Mouse (Mus musculus): ENCODE results near the gene Ccdc65. TPM values are rescaled to one million over a fixed set of nuclear protein-coding genes. Genes with fewer than 3 reads are reported as not detected.
"Not testable (repeated sequence)": the region's sequence is repeated elsewhere in the genome, so short reads cannot be mapped to it uniquely, and the experiment has no call there.

Gene Ccdc65
- polyA plus RNA-seq, 1 experiment from 2014 or later = 2.4 TPM

DNA sequence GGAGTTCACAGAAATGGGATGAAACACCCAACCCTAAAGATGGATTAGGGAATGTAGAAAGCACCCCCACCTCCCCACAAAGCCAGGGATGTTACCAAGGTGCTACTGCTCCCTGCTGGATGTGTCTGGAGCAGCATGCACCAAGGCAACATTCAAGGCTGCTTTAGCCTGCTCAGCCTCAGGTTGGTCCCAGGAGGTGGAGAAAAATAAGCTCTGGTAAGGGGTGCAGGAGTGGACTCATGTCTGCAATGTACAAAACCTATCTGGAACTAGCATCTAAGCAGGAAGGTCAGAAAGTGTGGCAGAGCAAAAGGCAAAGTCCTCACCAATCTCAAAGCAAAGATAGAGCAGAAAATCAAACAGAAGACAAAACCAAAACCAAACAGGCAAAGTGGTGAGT, 29.9 kb downstream of the Ccdc65 start:
- no peaks in the 10 kb centered on the region for H3K27me3 ChIP-seq (ENCODE audit: control insufficient read depth, insufficient read depth, low read length)
- ATAC-seq (ENCODE audit: low FRiP score) = no peak
- no peak overlapping the region for H3K9ac ChIP-seq (ENCODE audit: low read depth, low read length)
- no peak overlapping the region; the same call in 1 of the 2 replicates for H3K27ac ChIP-seq (ENCODE audit: low read depth, low read length)
- H3K36me3 ChIP-seq (ENCODE audit: control insufficient read depth, insufficient read depth, low read length) = 0 out of 2 replicates have a peak, but pooled peaks cover 6% of the 10 kb centered on the region
- no peaks in the 10 kb centered on the region for H3K4me1 ChIP-seq (replicated peaks; ENCODE audit: control insufficient read depth, insufficient read depth, low read length)
- no peaks in the 10 kb centered on the region for H3K9me3 ChIP-seq (ENCODE audit: control insufficient read depth, low read length)
- H3K4me2 ChIP-seq (replicated peaks; ENCODE audit: low read depth, low read length) = no peak overlapping the region
- no peak for DNase-seq (ENCODE audit: low spot score)
- H3K4me3 ChIP-seq (ENCODE audit: low read depth, low read length) = no peak overlapping the region

DNA sequence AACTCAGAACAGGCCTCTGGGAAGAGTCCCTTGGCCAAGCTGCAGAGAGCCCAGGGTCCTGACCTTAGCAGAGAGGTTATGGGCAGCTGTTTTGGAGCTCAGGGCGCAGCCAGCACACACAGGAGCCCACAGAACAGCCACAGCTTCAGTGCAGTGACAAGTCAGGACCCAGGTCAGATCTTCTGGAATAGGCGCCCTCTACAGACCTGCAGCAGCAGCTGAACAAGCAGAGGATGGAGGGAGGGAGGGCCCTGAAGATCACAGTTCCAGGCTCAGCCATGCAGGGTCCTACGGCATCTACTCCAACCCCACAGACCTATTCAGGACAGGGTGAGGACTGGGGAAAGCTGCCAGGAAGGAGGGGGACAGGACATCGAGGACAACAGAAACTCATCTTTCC, 30.8 kb downstream of the Ccdc65 start:
- DNase-seq (ENCODE audit: low spot score) = no peak
- no peak for ATAC-seq (ENCODE audit: low FRiP score)
- 63% methylated on average over 4 of the region's 4 CpGs for WGBS
- no peaks in the 10 kb centered on the region for H3K9me3 ChIP-seq (ENCODE audit: control insufficient read depth, low read length)
- no peak overlapping the region for H3K9ac ChIP-seq (ENCODE audit: low read depth, low read length)
- 0 out of 2 replicates have a peak, but pooled peaks cover 6% of the 10 kb centered on the region for H3K36me3 ChIP-seq (ENCODE audit: control insufficient read depth, insufficient read depth, low read length)
- no peak overlapping the region for H3K4me3 ChIP-seq (ENCODE audit: low read depth, low read length)
- H3K27ac ChIP-seq (ENCODE audit: low read depth, low read length) = no peak overlapping the region
- no peaks in the 10 kb centered on the region for H3K27me3 ChIP-seq (ENCODE audit: control insufficient read depth, insufficient read depth, low read length)
- H3K4me1 ChIP-seq (replicated peaks; ENCODE audit: control insufficient read depth, insufficient read depth, low read length) = no peaks in the 10 kb centered on the region
- H3K4me2 ChIP-seq (replicated peaks; ENCODE audit: low read depth, low read length) = no peak overlapping the region

DNA sequence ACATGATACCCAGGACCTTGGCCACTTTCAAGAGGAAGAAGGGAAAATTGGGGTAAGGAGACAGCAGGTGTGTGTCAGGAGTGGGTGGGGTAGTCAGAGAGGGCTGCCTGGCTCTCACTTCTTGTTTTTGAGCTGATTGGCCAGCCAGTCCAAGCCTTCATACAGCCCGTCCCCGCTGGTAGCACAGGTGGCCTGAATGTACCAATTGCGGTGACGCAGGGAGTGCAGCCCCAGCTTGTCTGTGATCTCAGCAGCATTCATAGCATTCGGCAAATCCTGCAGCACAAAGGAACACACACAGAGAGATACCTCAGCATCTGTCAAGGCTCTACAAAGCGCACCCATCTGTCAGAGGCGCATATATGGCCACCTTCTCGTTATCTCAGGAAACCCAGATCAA, 32.2 kb downstream of the Ccdc65 start:
- H3K36me3 ChIP-seq (ENCODE audit: control insufficient read depth, insufficient read depth, low read length) = 0 out of 2 replicates have a peak, but pooled peaks cover 6% of the 10 kb centered on the region

DNA sequence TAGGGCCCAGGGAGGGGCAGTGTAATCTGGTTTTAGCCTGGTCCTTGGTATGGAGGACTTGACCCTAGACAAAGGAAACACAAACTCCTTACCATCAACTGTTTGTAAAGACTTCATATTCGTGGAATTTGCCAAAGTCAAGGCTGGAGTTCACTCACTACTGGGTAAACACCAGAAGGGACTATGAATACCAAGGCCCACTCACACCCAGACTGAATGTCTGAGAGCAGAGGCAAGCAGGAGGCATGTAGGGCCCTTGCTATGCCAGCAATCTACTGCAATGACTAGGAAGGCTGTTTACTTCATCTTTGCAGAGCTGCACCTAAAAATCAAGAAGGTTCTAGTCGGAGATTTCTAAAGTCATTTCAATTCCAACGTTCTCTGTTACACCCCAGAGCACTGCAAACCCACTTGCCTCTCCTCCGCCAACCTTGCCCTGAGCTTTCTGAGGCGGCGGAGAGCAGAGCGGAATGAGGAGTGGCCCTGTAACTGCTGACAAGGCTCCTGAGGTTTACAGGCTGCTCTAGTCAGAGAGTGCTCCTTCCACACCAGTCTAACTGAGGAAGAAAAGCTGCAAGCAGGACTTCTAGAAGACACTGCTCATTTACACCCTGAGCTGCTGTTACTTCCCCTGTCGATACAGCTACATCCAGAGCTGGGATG, 34.9 kb downstream of the Ccdc65 start:
- H3K4me2 ChIP-seq (replicated peaks; ENCODE audit: low read depth, low read length) = no peak overlapping the region
- ATAC-seq (ENCODE audit: low FRiP score) = no peak
- H3K4me1 ChIP-seq (replicated peaks; ENCODE audit: control insufficient read depth, insufficient read depth, low read length) = no peaks in the 10 kb centered on the region
- no peaks in the 10 kb centered on the region for H3K9me3 ChIP-seq (ENCODE audit: control insufficient read depth, low read length)
- H3K27me3 ChIP-seq (ENCODE audit: control insufficient read depth, insufficient read depth, low read length) = no peaks in the 10 kb centered on the region
- WGBS = 91% methylated on average over 8 of the region's 8 CpGs
- DNase-seq (ENCODE audit: low spot score) = no peak
- H3K4me3 ChIP-seq (ENCODE audit: low read depth, low read length) = no peak overlapping the region
- no peak overlapping the region for H3K27ac ChIP-seq (ENCODE audit: low read depth, low read length)
- no peak overlapping the region for H3K9ac ChIP-seq (ENCODE audit: low read depth, low read length)
- H3K36me3 ChIP-seq (ENCODE audit: control insufficient read depth, insufficient read depth, low read length) = 0 out of 2 replicates have a peak, but pooled peaks cover 2% of the 10 kb centered on the region

More for the DNA sequence above, 32.2 kb downstream of the Ccdc65 start:
- 91% methylated on average over 8 of the region's 8 CpGs for WGBS
- H3K27me3 ChIP-seq (ENCODE audit: control insufficient read depth, insufficient read depth, low read length) = no peaks in the 10 kb centered on the region
- H3K4me3 ChIP-seq (ENCODE audit: low read depth, low read length) = no peak overlapping the region
- H3K4me1 ChIP-seq (replicated peaks; ENCODE audit: control insufficient read depth, insufficient read depth, low read length) = no peaks in the 10 kb centered on the region
- no peak overlapping the region for H3K27ac ChIP-seq (ENCODE audit: low read depth, low read length)
- no peaks in the 10 kb centered on the region for H3K9me3 ChIP-seq (ENCODE audit: control insufficient read depth, low read length)
- no peak for DNase-seq (ENCODE audit: low spot score)
- H3K4me2 ChIP-seq (replicated peaks; ENCODE audit: low read depth, low read length) = no peak overlapping the region
- no peak overlapping the region for H3K9ac ChIP-seq (ENCODE audit: low read depth, low read length)
- ATAC-seq (ENCODE audit: low FRiP score) = no peak

DNA sequence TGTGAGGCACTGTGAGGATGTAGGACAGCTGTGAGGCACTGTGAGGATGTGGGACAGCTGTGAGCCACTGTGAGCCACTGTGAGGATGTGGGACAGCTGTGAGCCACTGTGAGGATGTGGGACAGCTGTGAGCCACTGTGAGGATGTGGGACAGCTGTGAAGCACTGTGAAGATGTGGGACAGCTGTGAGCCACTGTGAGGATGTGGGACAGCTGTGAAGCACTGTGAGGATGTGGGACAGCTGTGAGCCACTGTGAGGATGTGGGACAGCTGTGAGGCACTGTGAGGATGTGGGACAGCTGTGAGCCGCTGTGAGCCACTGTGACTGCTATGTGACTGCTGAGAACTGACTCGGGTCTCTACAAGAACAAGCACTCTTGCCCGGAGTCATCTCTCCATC, 35.9 kb downstream of the Ccdc65 start:
- H3K4me3 ChIP-seq (ENCODE audit: low read depth, low read length); H3K4me1 ChIP-seq (replicated peaks; ENCODE audit: control insufficient read depth, insufficient read depth, low read length); H3K9me3 ChIP-seq (ENCODE audit: control insufficient read depth, low read length); H3K9ac ChIP-seq (ENCODE audit: low read depth, low read length); H3K36me3 ChIP-seq (ENCODE audit: control insufficient read depth, insufficient read depth, low read length); DNase-seq (ENCODE audit: low spot score); H3K27ac ChIP-seq (ENCODE audit: low read depth, low read length); H3K27me3 ChIP-seq (ENCODE audit: control insufficient read depth, insufficient read depth, low read length); ATAC-seq (ENCODE audit: low FRiP score); H3K4me2 ChIP-seq (replicated peaks; ENCODE audit: low read depth, low read length): not testable (repeated sequence)
- 89% methylated on average over 3 of the region's 3 CpGs for WGBS

DNA sequence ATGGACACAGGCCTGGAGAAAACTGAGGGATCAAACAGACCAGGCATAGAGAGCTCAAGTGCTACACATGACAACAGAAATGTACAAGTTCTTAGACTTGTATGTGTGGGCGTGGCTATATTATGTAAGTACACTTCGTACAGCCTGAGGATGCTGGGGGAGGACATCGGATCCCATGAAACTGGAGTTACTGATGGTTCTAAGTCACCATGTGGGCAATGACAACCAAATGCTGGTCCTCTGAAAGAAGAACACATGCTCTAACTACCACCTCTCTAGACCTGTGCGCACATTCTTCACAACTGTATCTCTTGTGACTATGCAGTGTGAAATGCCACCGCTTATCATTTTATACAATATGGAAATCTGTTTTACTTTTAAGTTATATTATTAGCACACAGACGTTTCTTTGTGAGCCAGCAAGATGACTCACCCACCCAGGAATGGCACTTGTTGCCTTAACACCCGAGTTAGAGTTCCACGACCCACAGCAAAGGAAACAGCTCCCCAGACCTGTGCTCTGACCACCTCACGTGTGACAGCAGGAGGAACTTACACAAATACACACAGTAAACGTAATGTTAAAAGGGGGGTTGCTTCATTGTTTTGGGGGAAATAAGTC, 38.4 kb downstream of the Ccdc65 start:
- Histone ChIP-seq H3K4me1 (replicated peaks; ENCODE audit: control insufficient read depth, insufficient read depth, low read length) (no peaks in the 10 kb centered on the region), H3K36me3 (ENCODE audit: control insufficient read depth, insufficient read depth, low read length) (0 out of 2 replicates have a peak, but pooled peaks cover 2% of the 10 kb centered on the region), H3K4me2 (replicated peaks; ENCODE audit: low read depth, low read length) (no peak overlapping the region), H3K9me3 (ENCODE audit: control insufficient read depth, low read length) (no peaks in the 10 kb centered on the region), H3K4me3 (ENCODE audit: low read depth, low read length) (no peak overlapping the region), H3K27ac (ENCODE audit: low read depth, low read length) (no peak overlapping the region), H3K27me3 (ENCODE audit: control insufficient read depth, insufficient read depth, low read length) (no peaks in the 10 kb centered on the region), H3K9ac (ENCODE audit: low read depth, low read length) (no peak overlapping the region)
- ATAC-seq (ENCODE audit: low FRiP score) (no peak), DNase-seq (ENCODE audit: low spot score) (no peak)
- 88% methylated on average over 10 of the region's 10 CpGs for WGBS

DNA sequence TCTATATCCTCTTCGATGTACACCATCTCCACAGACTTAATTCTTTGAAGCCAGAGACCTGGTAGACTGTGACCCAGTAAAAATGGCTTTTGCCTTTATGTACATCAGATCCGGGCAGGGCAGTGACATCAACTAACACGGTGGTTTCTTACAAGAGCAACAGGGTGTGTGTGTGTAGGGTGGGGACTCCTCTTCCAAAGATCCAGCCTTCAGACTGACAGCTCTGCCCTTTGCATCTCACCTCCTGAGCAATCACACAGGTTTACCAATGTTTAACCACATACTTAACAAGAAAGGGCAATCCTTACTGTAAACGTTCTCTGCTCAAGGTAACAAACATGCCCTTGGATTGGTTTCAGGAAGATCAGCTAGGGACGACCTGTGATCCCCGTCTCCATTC, 39.3 kb downstream of the Ccdc65 start:
- DNase-seq (ENCODE audit: low spot score) (no peak), ATAC-seq (ENCODE audit: low FRiP score) (no peak)
- Histone ChIP-seq H3K4me3 (ENCODE audit: low read depth, low read length) (no peak overlapping the region), H3K27me3 (ENCODE audit: control insufficient read depth, insufficient read depth, low read length) (no peaks in the 10 kb centered on the region), H3K9me3 (ENCODE audit: control insufficient read depth, low read length) (no peaks in the 10 kb centered on the region), H3K27ac (ENCODE audit: low read depth, low read length) (no peak overlapping the region), H3K4me2 (replicated peaks; ENCODE audit: low read depth, low read length) (no peak overlapping the region), H3K9ac (ENCODE audit: low read depth, low read length) (no peak overlapping the region), H3K36me3 (ENCODE audit: control insufficient read depth, insufficient read depth, low read length) (0 out of 2 replicates have a peak, but pooled peaks cover under 1% of the 10 kb centered on the region), H3K4me1 (replicated peaks; ENCODE audit: control insufficient read depth, insufficient read depth, low read length) (no peaks in the 10 kb centered on the region)
- WGBS = 87% methylated on average over 6 of the region's 6 CpGs

DNA sequence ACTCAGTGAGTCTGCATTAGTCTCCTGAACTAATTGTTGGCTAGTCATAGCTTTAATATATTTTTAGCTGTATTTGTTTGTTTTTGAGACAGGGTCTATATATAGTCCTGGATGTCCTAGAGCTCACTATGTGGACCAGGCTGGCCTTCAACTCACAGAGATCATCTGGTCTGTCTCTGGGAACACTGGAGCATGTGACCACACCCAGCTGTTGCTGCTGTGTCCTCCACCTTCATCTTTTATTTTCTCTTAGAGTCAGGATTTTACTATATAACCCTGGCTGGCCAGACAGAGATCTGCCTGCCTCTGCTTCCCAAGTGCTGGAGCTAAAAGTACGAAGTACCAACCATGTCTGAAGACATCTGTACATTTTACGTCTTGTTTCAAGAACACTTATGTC, 41.1 kb downstream of the Ccdc65 start:
- no peak overlapping the region for H3K4me3 ChIP-seq (ENCODE audit: low read depth, low read length)
- 94% methylated on average over 2 of the region's 2 CpGs for WGBS
- no peaks in the 10 kb centered on the region for H3K9me3 ChIP-seq (ENCODE audit: control insufficient read depth, low read length)
- ATAC-seq (ENCODE audit: low FRiP score) (no peak), DNase-seq (ENCODE audit: low spot score) (no peak)
- H3K27me3 ChIP-seq (ENCODE audit: control insufficient read depth, insufficient read depth, low read length) = no peaks in the 10 kb centered on the region
- H3K27ac ChIP-seq (ENCODE audit: low read depth, low read length) = no peak overlapping the region
- no peaks in the 10 kb centered on the region for H3K36me3 ChIP-seq (ENCODE audit: control insufficient read depth, insufficient read depth, low read length)
- H3K9ac ChIP-seq (ENCODE audit: low read depth, low read length) = no peak overlapping the region
- no peak overlapping the region for H3K4me2 ChIP-seq (replicated peaks; ENCODE audit: low read depth, low read length)
- no peaks in the 10 kb centered on the region for H3K4me1 ChIP-seq (replicated peaks; ENCODE audit: control insufficient read depth, insufficient read depth, low read length)

DNA sequence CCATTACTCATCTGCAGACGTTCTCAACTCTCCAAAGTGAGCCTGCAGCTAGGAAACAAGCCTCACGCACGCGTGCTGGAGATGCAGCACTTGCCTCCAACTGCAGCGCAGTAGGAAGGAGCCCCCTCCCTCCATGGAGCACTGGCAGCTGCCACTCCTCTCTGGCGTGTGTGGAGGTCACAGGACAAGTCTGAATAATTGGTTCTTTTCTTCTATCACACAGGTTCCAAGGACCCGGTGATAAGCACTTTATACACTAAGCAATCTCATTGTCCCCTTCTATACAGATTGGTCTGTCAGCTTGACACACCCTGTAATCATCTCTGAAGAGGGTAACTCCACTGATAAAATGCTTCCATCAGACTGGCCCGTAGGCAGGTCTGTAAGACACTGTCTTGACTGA, 45.0 kb downstream of the Ccdc65 start:
- ATAC-seq (ENCODE audit: low FRiP score) (no peak), DNase-seq (ENCODE audit: low spot score) (no peak)

More for the DNA sequence above, 45.0 kb downstream of the Ccdc65 start:
- Histone ChIP-seq H3K27ac (ENCODE audit: low read depth, low read length) (no peak overlapping the region), H3K27me3 (ENCODE audit: control insufficient read depth, insufficient read depth, low read length) (no peaks in the 10 kb centered on the region), H3K9ac (ENCODE audit: low read depth, low read length) (no peak overlapping the region), H3K4me3 (ENCODE audit: low read depth, low read length) (no peak overlapping the region), H3K36me3 (ENCODE audit: control insufficient read depth, insufficient read depth, low read length) (no peaks in the 10 kb centered on the region), H3K4me1 (replicated peaks; ENCODE audit: control insufficient read depth, insufficient read depth, low read length) (no peaks in the 10 kb centered on the region), H3K9me3 (ENCODE audit: control insufficient read depth, low read length) (no peaks in the 10 kb centered on the region), H3K4me2 (replicated peaks; ENCODE audit: low read depth, low read length) (no peak overlapping the region)
- WGBS = 72% methylated on average over 8 of the region's 8 CpGs

All from hindbrain, embryonic 11.5 days (tissue).